Mouse (Mus musculus) kidney, adult 9 months (tissue): ENCODE measurements around the gene Tenm2.

Experiments used
- DNase-seq: peaks from one replicate; pipeline ENCODE4 v3.0.0; 2022

The Tenm2 gene

GRCm38 (mm10) chr11:36031751-36032150, 1204.0 kb downstream of the Tenm2 start:
- DNase-seq = no peak

DNA sequence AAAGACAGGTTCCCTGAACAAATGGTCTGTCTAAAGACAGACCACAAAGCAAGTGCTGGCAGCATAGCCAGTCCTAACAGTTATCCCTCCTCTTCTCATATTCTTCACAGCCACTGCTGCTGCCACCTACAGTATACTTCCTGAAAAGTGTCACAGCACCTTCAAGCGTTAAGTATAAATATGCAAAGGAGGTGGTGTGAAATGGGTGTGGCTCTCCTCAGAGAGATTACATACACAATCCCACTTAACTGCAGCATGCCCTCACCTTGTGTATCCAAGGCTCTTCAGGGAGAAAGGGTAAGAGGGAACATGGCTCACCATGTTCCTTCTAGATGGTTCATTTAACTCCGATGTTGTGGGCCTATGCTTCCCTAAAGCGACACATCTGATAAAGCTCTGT, 1215.8 kb downstream of the Tenm2 start:
- no peak for DNase-seq

- no peak for DNase-seq
Measured at GRCm38 (mm10) chr11:36013179-36013578, 1222.6 kb downstream of the Tenm2 start.

DNA sequence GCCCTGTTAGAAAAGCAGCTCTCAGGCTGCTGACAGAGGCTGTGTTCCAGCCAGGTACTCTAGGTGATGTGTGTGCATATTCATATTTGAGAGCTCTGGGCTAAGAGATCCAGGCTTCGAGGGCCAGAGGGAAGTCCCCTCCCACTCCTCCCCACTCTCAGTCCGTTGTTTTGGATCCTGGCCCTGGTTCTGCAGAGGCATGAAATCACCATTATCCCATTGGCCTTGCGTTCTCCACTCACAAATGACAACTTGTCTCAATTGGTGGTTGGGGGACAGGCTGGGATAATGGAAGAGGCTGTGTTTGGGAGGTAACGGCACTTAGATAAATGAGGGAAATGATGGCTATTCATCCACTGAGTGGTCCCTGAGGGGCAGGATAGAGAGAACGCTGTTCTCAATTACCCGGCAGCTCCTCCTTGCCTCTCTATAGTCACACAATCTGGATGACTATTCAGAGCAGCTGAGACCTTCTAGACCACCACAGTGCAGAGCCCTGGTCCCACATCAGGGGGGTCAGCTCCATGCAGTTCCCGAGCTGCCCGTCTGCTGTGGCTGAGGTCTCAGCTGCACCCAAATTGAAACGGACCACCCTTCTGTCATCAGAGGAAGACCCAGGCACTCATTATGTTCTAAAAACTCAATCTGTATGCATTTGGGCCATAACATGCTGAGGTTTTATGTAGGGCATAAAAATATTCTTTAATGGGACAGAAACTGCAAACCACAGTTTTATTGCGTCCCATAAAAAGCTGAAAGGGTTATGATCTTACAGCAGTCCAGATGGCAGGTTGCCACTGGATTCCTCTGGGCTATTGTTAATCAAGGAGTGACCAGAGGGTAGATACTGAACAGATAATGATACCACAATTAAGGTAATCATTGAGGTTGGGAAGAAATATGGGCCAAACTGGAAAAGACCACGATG, 1226.2 kb downstream of the Tenm2 start:
- DNase-seq = no peak

DNA sequence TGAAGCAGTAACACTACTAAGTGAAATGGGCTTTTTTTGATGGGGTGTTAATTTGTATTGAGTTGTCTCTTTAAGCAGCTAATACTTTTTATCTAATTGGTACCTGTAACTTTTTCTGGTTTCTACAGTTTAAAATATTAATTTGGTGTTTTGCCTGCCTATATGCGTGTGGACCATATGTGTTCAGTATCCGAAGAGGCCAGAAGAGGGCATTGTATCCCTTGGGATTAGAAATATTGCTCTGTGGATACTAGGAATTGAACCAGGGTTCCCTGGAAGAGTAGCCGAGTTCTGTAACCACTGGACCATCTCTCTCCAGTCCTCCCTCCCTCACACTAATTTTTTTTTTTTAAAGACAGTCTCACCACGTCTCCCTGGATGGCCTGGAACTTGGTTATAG, 1232.9 kb downstream of the Tenm2 start:
- DNase-seq = no peak

DNA sequence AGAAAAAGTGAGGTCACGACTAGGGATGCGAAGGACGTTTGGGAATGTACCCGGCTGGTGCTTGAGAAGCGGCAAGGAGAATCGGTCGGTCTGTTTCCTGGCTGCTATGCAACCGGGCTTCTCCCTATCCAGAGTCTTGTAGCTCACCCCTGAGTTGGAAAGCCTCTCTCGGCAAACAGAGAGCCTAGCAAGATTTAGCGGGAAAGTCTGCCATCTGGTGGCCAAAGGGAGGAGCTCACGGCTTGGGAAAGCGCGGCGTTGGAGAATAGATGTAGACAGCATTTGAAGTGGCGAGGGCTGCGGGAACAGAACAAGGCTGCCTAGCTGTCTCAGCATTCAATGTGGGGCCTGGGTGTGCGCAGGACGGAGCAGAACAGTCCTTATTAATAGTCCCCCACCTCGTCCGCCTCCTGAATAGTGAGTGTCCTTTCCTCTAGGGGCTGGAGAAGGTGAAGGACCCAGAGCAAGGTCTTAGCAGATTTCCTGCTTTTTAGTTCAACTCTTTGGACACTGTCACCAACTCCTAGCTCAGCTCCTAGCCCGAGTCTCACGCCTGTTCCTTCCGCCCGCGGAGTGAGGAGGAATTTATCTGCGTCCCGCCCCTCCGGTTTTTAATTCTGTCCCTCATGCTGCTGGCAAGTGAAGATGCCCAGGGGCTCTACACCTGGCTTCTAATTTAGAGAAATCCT, 1234.3 kb downstream of the Tenm2 start:
- DNase-seq = peak; percentile 90

- DNase-seq = no peak
Measured at GRCm38 (mm10) chr11:36000585-36001281, 1235.0 kb downstream of the Tenm2 start.

- no peak for DNase-seq
Measured at GRCm38 (mm10) chr11:36000038-36000437, 1235.7 kb downstream of the Tenm2 start.

DNA sequence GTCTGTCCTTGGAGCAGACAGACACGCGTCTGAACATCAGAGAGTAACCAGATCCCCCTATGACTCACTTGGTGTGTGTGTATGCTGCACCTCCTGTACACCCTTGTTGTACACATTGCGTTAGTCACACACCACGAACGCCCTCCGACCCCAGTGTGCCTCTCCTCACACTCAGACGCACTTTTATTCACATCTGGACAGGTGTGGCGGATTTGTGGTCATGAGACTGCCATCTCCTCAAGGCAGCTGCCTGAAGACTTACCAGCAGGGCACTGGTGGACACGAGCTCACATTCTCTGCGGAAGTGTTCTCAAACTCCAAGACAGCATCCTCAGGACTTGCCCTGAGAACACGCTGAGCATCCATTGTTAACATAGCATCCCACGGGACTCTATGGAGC, 1237.7 kb downstream of the Tenm2 start:
- no peak for DNase-seq

DNA sequence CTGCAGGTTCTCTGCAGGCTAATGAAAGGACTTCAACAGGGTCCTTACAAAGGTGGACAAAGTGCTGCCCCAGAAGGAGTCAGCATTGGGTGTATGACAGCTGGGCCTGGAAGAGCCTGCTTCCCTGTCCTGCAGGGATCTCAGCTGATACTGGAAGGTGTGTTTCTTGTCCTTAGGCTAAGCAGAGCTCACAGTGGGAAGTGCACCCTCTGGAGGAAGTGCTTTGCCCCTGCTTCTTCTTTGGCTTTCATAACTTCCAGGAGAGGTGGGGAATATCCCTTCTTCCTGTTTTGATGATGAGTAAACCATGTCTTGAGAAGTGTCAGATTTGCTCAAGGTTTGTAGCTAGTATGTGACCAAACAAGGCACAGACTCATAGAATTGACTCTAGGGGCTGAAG, 1240.5 kb downstream of the Tenm2 start:
- DNase-seq = peak; percentile 35

DNA sequence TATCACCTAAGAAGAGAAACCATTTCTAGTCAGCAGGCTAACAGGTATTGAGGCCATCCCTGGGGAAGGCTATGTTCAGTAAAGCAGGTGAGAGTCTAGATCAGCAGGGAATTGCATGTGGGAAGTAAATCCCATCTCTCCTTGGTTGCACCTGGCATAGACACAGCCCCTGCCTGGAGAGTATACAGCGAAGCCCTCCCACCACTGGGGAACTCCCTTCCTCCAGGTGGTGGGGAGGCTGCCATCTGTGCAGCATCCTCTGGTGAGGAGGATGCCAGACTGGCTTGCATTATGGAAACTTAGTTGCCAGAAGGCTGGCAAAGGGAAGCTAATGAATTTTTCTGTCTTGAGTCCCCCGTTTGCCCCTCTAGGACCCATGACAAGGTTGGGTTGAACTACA, 1243.9 kb downstream of the Tenm2 start:
- DNase-seq = no peak

DNA sequence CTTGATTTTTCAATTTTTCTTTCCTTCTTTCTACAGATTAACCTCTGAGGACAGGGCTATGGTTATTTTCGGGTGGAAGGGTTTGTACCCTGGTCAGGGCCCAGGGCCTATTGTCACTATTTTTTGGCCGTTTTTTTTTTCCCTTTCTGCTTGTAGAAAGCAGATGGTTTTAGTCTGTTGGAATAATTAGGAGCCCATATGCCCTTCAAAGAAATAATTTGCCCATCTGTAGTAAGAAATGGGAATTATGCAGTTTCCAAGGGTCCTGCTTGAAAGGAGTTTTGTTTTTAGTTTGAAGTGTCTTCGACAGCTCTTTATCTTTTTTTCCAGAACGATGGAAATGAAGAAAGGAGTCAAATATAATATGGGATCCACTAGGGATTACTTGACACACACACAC, 1245.8 kb downstream of the Tenm2 start:
- no peak for DNase-seq

DNA sequence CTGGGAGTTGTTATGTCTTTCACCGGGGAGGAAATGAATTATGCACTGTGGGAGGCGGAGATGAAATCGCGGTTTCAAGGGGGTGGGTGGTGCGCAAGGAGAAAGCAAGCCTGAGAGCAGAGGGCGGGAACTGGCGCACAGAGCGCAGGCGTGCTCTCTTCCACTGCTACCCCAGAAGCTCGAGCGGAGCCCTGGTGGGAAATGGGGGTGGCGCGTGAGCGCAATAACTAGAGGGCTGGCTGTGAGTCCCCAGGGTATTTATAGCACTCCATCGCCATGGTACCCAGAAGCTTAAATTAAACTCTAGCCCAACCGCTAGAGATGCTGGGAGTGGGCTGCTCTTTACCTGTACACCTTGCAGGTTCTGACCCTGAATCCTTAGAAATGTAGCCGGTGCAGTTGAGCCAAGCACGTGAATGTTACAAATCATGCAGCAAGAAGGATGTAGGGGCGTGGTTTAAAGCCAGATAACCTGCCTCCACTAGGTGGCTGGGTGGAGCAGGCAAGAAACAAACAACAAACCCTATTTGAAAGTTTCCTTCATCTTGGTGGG, 1249.8 kb downstream of the Tenm2 start:
- peak; percentile 61 for DNase-seq

DNA sequence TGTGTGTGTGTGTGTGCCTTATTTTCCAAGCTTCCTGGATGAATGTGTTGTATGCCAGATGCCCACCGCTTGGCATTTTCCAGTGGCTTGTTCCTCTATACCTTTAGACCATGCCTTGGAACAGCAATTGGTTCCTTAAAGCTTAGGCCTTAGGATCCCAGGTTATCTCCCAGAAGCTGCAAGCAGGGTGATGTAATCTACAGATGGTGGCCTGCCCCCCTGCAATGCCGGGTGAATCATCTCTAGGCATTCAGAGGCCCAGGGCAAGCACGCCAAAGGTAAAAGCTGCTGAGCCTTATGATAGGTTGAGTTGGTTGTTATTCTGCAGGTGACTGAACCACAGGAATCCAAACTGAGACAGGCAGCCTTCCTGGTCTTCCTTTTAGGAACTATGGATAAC, 1253.0 kb downstream of the Tenm2 start:
- DNase-seq = peak; percentile 51

DNA sequence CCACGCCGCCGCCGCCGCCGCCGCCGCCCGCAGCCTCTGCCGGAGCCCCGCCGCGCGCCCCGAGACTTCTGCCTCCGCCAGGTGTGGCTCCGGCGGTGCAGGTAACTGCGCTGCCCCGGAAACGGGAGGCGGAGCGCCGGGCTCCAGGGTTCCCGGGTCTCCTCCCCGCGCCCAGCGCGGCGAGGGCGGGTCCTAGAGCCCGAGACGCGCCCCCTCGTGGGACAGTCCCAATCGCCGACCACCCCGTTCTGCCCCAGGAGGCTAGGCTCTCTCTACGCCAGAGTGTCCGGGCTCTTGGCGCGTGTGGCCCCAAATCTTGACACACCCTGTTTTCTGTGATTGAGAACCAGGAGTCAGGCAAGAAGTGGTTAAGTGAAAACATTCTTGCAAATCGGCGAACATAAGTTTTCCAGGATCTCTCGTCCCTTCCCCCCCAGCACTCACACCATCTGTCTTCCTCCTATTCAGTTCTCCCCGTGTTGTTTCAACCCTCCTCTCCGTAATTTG, 1255.3 kb downstream of the Tenm2 start, which contains the start of gene Wwc1:
Gene Wwc1, minus strand, starts transcription at position 117 of the 507 bp plus-strand sequence.
- DNase-seq = peak; percentile 82

- no peak for DNase-seq
Measured at GRCm38 (mm10) chr11:35979733-35980410, 1255.9 kb downstream of the Tenm2 start.

- peak; percentile 70 for DNase-seq
Measured at GRCm38 (mm10) chr11:35979266-35979732, 1256.5 kb downstream of the Tenm2 start.

DNA sequence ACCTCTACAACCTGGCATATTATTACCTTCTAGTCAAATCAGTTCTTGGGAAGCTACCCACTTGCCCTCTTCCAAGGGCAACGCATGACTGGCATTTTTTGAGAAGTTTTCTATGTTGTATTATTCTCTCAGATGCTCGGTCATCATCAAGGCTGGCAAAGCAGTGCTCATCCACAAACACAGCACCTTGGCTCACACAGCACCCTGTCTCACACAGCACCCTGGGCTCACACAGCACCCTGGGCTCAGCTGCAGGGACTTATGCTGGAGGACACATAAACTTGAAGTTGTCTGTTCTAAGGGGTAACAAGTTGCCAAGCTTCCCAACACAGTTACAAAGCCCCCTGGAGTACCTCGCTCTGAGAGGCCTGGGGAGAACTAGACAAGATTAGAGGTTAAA, 1258.0 kb downstream of the Tenm2 start:
- no peak for DNase-seq

DNA sequence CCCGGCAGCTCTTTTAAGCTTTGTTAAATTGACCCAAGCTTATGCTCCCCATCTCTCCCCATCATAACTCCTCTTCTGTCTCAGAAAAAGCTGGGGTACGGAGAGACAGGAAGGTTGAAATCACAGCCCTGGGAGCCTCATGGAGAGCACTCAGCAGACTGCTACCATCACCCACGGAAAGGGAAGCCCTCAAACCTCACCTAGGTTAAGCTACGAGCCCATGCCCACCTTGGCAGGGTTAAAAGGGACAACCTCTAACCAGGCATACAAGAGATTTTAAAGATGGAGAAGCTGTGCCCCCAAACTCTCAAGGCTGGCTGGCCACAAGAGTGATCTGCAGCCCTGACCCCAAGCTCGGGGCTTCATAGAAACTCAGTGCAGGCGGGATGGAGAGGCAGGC, 1258.7 kb downstream of the Tenm2 start:
- no peak for DNase-seq

DNA sequence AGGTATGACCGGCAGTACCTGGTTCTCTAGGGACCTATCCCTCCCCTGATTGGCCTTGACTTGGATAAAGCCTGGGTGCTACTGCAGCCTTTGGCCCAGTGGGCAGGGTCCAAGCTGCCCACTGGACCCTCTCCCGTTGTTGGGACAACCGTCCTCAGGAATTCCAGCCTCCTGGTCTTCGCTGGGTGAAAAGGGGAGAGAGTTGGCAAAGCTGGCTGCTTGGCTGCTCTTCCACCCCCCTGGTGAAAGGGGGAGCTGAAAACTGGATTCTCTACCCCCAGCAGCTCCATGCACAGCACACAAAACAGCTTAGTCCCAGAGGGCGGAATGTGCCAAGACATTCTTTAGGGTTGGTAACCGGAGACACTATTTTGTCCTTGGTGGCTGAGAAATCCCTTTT, 1259.3 kb downstream of the Tenm2 start:
- peak; percentile 88 for DNase-seq

DNA sequence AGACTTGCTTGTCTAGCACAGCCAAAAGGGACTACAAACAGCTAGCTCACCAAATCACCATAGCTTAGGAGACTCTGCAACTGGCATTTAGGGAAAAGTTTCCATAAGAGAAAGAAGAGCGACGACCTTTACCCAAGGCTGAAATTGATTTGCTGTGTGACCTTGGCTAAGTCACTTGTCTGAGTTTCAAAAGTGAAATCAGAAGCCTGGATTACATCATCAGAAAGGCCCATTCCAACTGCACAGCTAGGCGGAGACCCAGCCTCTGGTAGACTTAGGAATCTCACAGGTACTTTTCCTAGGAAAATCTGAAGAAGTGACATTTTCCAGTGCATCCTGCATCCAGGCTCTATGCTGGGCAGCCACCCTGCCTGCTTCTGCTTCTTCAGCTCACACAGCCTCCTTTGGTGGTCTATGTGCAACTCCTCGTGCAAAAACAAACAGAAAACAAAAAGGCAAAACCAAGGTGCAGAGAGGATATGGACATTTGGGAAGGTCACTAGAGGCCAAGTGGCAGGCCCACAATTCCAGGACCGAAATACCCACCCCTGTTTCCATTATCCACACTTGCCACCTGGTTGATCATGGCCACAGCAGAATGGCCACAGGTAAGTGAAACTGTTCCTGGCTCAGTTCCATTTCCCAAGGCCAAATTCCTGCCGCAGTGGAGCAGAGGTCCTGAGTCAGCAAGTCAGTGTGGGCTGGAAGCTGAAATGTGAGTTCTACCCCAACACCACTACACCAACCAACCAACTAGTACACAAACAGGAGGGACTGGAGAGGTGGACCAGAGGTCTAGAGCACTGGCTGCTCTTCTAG, 1260.9 kb downstream of the Tenm2 start:
- DNase-seq = peak; percentile 86
